ENCODE assay signal across 20 mouse cellular contexts in the genomic region with DNA sequence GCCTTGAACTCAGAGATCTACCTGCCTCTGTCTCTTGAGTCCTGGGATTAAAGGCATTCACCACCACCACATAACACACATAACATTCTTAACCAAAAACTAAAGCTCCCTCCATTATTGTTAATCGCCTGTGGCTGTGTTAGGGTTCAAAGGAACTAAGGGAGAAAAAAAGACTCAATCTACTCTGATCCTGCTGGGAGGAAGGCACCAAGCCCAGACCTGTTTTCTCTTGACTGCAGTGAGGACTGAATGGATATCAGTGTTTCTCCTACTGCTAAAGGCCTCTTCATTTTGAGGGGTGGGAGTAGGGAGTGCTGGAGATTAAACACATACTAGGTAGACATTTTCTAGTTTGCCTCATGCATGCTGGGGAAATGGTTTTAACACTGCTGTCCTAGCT. TPM values are rescaled to one million over a fixed set of nuclear protein-coding genes. Genes with fewer than 3 reads are reported as not detected.
DNase-seq lines count a peak whose midpoint lies in the region; TF ChIP-seq lines count a peak whose summit lies in the region.
"Had no signal": no experiment of that assay in that cellular context is flagged by ENCODE, and none has a peak within 500 bp of the region (broad histone marks: within the 10 kb centered on the region; RNA-seq: fewer than 3 reads in every experiment).

No protein-coding gene starts in this region.

- TF ChIP-seq POLR2A in heart, adult 2 months (IDR thresholded peaks at IDR 0.05; ENCODE audit: insufficient read depth, low read depth, low read length), result no peak

- 0 out of 2 replicates have a peak, but pooled peaks cover under 1% of the 10 kb centered on the region for H3K4me1 ChIP-seq in heart, embryonic 10.5 days
- H3K4me1 ChIP-seq in heart, adult 2 months (ENCODE audit: control insufficient read depth, insufficient read depth, low read length), result peaks cover 2% of the 10 kb centered on the region; the same call in 1 of the 2 replicates
- H3K4me1 ChIP-seq: embryonic facial prominence, embryonic 10.5 days; embryonic facial prominence, embryonic 12.5 days; forebrain, embryonic 15.5 days had no signal

- H3K27me3 ChIP-seq in heart, embryonic 10.5 days (ENCODE audit: insufficient read depth, poor library complexity, severe bottlenecking), result no peaks in the 10 kb centered on the region
- no peaks in the 10 kb centered on the region for H3K27me3 ChIP-seq in heart, adult 2 months (ENCODE audit: control insufficient read depth, insufficient read depth, low read length)
- H3K27me3 ChIP-seq: CH12.LX; embryonic facial prominence, embryonic 12.5 days; forebrain, embryonic 15.5 days had no signal

- TF ChIP-seq EP300 in heart, adult 2 months (IDR thresholded peaks at IDR 0.05; ENCODE audit: insufficient read depth, low read depth, low read length), result no peak

- H3K79me2 ChIP-seq in heart, adult 2 months (replicated peaks; ENCODE audit: control insufficient read depth, insufficient read depth, low read length), result no peaks in the 10 kb centered on the region

- 0 out of 2 replicates have a peak, but pooled peaks cover 3% of the 10 kb centered on the region for H3K36me3 ChIP-seq in heart, embryonic 10.5 days
- peaks cover 8% of the 10 kb centered on the region for H3K36me3 ChIP-seq in heart, adult 2 months (ENCODE audit: control insufficient read depth, insufficient read depth, low read length)
- H3K36me3 ChIP-seq: embryonic facial prominence, embryonic 10.5 days; embryonic facial prominence, embryonic 12.5 days; forebrain, embryonic 15.5 days; G1E had no signal

- no peak for TF ChIP-seq CTCF in heart, adult 2 months (IDR thresholded peaks at IDR 0.05)

- DNase-seq in cerebellum, postnatal 10 days, result peak; percentile 56 to 72
- DNase-seq in cerebellum, adult 9-11 months, result no peak
- peak; percentile 28 to 47 for DNase-seq in cerebellum, postnatal 25 days
- no peak for DNase-seq in cerebellum, adult 18-20 months
- peak; percentile 5 for DNase-seq in heart, embryonic 10.5 days (ENCODE audit: low spot score)
- no peak for DNase-seq in heart, adult 2 months
- DNase-seq in right cerebral cortex, postnatal 25 days, result no peak
- DNase-seq: adrenal gland, adult 2 months; adrenal gland, postnatal 10 days; adrenal gland, postnatal 25 days; B cell, adult 2 months; cerebellum, adult 11 months; cerebellum, adult 2 months; cerebellum, adult 9-10 months; forebrain, postnatal 0 days had no signal

- no peak overlapping the region for H3K27ac ChIP-seq in heart, embryonic 10.5 days
- no peak overlapping the region for H3K27ac ChIP-seq in heart, adult 2 months
- H3K27ac ChIP-seq: embryonic facial prominence, embryonic 10.5 days; embryonic facial prominence, embryonic 12.5 days; forebrain, embryonic 15.5 days had no signal

- intact Hi-C loops in heart, adult 2 months (cut with DNase I), result no loop called here

- 84% methylated on average over 1 of the region's 1 CpGs for WGBS in heart, embryonic 10.5 days
- 79% methylated on average over 1 of the region's 1 CpGs for WGBS in heart, adult 2 months

- no peaks in the 10 kb centered on the region for H3K9me3 ChIP-seq in heart, embryonic 10.5 days
- H3K9me3 ChIP-seq: embryonic facial prominence, embryonic 10.5 days; embryonic facial prominence, embryonic 12.5 days; forebrain, embryonic 15.5 days; G1E had no signal

- no peak overlapping the region for H3K9ac ChIP-seq in heart, adult 2 months (ENCODE audit: low read depth, low read length)
- H3K9ac ChIP-seq: embryonic facial prominence, embryonic 12.5 days; forebrain, embryonic 15.5 days; forebrain, postnatal 0 days had no signal

- no peak overlapping the region for H3K4me3 ChIP-seq in heart, embryonic 10.5 days
- H3K4me3 ChIP-seq in heart, adult 2 months, result no peak overlapping the region
- H3K4me3 ChIP-seq: embryonic facial prominence, embryonic 10.5 days; embryonic facial prominence, embryonic 12.5 days; forebrain, embryonic 15.5 days had no signal

RNA-seq across cellular contexts. Expression of a gene that starts 40.8 kb away (rescaled TPM):
- 1.9 and 2.4 TPM in 2 replicates for polyA plus RNA-seq in heart, embryonic 10.5 days (2016; fragmentation: Nextera tagmentation; extraction: Ambion mirVana)
- total RNA-seq in heart, adult 2 months (2021), result 10 to 100 TPM; 13.4 to 15.5 TPM
- polyA plus RNA-seq in heart, adult 2 months (2012; rRNA removed), result 8.1 and 11.1 TPM in 2 replicates
- polyA plus RNA-seq: G1E had no signal

Comparison
In these comparisons a context has a peak if more than half of its experiments do, and no peak if none do; other contexts are left out.
1. DNase-seq: peak in cerebellum, postnatal 10 days (2 of 2), cerebellum, postnatal 25 days (2 of 2) and heart, embryonic 10.5 days (single experiment); none in cerebellum, adult 9-11 months (single experiment), cerebellum, adult 18-20 months (0 of 2), heart, adult 2 months (0 of 2) and right cerebral cortex, postnatal 25 days (single experiment).